Mouse (Mus musculus) limb, embryonic 15.5 days (tissue): ENCODE results near the gene Hps6. TPM values are rescaled to one million over a fixed set of nuclear protein-coding genes. Genes with fewer than 3 reads are reported as not detected.

Experiments used
- ATAC-seq: fragments of 200-750 bp; cut with Nextera tagmentation; 2 replicates; pipeline ENCODE4 v1.8.0; 2017; ENCODE audit warnings: low read depth, moderate TSS enrichment; ENCODE audit not compliant: insufficient number of reproducible peaks, low FRiP score, low TSS enrichment
- H3K27ac ChIP-seq: fragments of 300-500 bp; sonication (generic); 2 replicates; pipeline ENCODE4 v1.5.1; 2015; ENCODE audit warnings: moderate library complexity, mild to moderate bottlenecking, inconsistent platforms
- H3K27me3 ChIP-seq: fragments of 300-500 bp; sonication (generic); 2 replicates; pipeline ENCODE4 v1.6.1; 2015; ENCODE audit warnings: inconsistent platforms
- H3K36me3 ChIP-seq: fragments of 300-500 bp; sonication (generic); 2 replicates; pipeline ENCODE4 v1.6.1; 2015; ENCODE audit warnings: inconsistent platforms
- H3K4me1 ChIP-seq: fragments of 300-500 bp; sonication (generic); 2 replicates; pipeline ENCODE4 v1.6.1; 2015; ENCODE audit warnings: inconsistent platforms
- H3K4me2 ChIP-seq: fragments of 300-500 bp; sonication (generic); 2 replicates; pipeline ENCODE4 v1.6.1; 2015; ENCODE audit warnings: mild to moderate bottlenecking, inconsistent platforms
- H3K4me3 ChIP-seq: fragments of 300-500 bp; sonication (generic); 2 replicates; pipeline ENCODE4 v1.5.1; 2015; ENCODE audit warnings: mild to moderate bottlenecking, inconsistent platforms
- H3K9ac ChIP-seq: fragments of 300-500 bp; sonication (generic); 2 replicates; pipeline ENCODE4 v1.6.1; 2015; ENCODE audit warnings: inconsistent platforms
- H3K9me3 ChIP-seq: fragments of 300-500 bp; sonication (generic); 2 replicates; pipeline ENCODE4 v1.6.1; 2016; ENCODE audit warnings: inconsistent platforms
- WGBS: fragments of 180-500 bp; shearing (Covaris S2); methylation state at CpG from one replicate; pipeline ENCODE4 v1.1.7; 2015; 5-methylcytosine and 5-hydroxymethylcytosine counted together
- polyA plus RNA-seq: library from polyadenylated mRNA; unstranded; fragments of >200 nt; fragmentation: Nextera tagmentation; extraction: Ambion mirVana; gene quantifications from 2 replicates; pipeline ENCODE4 v1.2.1, GENCODE M21; 2015

Gene Hps6
- polyA plus RNA-seq, 1 experiment from 2014 or later: 8.8 TPM

DNA sequence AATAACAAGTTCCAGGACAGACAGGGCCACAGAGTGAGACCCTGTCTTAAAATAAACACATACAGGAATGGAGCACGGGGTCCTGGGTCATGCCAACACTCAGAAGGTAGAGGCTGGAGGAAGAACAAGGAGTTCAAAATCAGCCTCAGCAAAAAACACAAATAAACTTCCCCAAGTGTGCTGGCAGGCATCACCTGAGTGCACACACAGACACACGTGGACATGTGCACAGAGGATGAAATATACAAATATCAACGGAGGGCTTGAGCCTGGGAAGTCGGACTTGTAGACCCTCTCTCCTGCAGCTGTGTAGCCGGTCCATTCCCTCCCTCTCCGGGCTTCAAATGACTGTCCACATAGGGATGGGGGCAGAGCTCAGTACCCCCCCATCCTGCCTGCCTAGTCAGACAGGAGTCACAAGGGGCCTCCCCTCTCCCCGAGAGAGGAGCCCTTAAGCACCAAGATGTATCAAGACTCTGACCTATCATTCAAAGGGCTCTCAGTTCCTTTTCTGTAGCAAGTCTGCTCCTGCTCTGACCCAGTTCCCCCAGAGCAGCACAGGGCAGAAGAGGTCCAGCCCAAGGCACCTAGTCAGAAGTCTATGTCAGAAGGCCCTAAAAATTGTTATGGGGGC lies 38.1 kb downstream of the Hps6 start:
- H3K27ac ChIP-seq: peak overlapping the region; percentile 99
- H3K9ac ChIP-seq: 0 out of 2 replicates have a peak overlapping the region, but pooled peaks have one; percentile 29
- H3K4me2 ChIP-seq: peak overlapping the region; percentile 82
- peaks cover 78% of the 10 kb centered on the region for H3K4me1 ChIP-seq
- 16% methylated on average over 7 of the region's 7 CpGs for WGBS
- no peaks in the 10 kb centered on the region for H3K9me3 ChIP-seq
- peak overlapping the region; percentile 96 for H3K4me3 ChIP-seq
- no peaks in the 10 kb centered on the region; the same call in 1 of the 2 replicates for H3K36me3 ChIP-seq
- no peaks in the 10 kb centered on the region for H3K27me3 ChIP-seq
- no peak for ATAC-seq

DNA sequence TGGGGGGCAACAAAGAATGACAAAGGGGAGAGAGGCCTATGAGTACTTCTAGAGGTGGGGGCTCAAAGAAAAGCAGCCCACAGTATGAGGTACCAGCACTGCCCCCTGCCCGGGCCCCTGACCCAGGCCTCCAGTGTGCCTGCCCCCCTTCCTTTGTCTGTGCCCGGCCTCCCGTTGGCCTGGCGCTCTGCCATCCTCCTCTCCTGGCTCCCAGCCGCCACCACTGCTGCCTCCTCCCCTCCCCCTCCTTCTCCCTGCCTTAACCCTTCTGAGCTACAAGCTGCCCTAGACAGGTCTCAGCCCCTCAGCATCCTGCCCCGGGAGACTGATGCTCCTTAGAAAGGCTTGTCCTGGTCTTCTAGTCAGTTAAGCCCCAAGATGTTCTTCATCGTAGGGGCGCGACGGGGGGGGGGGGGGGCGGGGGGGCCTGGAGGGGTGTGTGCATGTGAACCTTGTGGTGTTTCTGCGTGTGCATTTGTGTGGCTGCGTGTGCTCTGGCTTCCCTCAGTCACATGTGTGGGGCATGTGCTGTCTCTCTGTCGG lies 38.7 kb downstream of the Hps6 start:
- ATAC-seq: peak; percentile 19; the same call in 1 of the 2 replicates
- Histone ChIP-seq H3K36me3 (no peaks in the 10 kb centered on the region), H3K4me1 (peaks cover 76% of the 10 kb centered on the region), H3K27ac (peak overlapping the region; percentile 99), H3K9ac (0 out of 2 replicates have a peak overlapping the region, but pooled peaks have one; percentile 29), H3K9me3 (no peaks in the 10 kb centered on the region), H3K4me2 (peak overlapping the region; percentile 82), H3K4me3 (peak overlapping the region; percentile 96), H3K27me3 (no peaks in the 10 kb centered on the region)
- 1% methylated on average over 13 of the region's 14 CpGs for whole genome bisulfite sequencing

DNA sequence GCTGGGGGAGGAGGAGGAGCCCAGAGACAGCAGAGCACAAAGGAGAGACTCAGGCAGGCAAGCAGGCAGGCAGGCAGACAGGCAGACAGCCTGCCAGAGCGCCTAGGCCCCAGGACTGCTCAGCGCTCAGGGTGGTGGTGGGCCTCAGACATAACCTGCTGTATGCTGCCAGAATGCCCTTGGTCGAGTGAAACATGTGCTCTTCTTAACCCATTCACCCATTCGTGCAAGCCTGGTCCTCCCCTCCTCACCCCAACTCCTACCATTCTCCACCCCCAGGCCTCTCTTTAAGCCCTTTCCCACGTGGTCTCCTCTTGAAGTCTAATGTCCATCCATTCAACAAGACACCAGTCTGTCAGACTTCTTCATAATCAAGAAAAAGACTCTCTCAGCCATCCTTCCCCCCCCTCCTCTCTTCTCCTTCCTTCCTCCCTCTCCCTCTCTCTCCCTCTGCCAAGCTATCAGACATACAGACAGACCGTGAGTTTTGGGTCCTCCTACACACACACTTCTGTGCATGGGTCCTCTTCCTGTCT lies 39.2 kb downstream of the Hps6 start:
- H3K36me3 ChIP-seq: no peaks in the 10 kb centered on the region
- ATAC-seq: no peak
- peak overlapping the region; percentile 82 for H3K4me2 ChIP-seq
- H3K4me3 ChIP-seq: peak overlapping the region; percentile 96
- H3K9ac ChIP-seq: 0 out of 2 replicates have a peak overlapping the region, but pooled peaks have one; percentile 1
- peak overlapping the region; percentile 99 for H3K27ac ChIP-seq
- H3K27me3 ChIP-seq: no peaks in the 10 kb centered on the region
- H3K9me3 ChIP-seq: no peaks in the 10 kb centered on the region
- peaks cover 71% of the 10 kb centered on the region for H3K4me1 ChIP-seq
- WGBS: 3% methylated on average over 6 of the region's 6 CpGs

DNA sequence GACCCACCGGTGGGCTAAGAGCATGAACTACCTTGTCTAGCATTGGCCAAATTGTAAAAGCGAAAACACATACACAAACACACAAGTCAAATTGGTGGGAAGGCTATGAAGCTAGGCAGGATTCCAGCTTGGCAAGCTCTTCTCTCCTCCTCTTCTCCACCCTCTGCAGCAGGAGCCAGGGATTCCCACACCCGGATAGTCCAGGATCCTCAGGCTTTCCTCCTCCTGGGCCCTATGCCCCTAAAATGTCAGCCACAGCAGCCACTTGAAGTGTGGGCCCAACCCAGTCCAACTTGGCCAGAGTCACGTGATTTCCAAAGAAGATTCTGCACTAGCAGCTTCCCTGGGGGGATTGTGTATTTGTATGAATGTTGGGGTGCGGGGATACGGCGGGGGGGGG lies 40.1 kb downstream of the Hps6 start:
- H3K4me3 ChIP-seq: peak overlapping the region; percentile 96
- WGBS: 53% methylated on average over 7 of the region's 7 CpGs
- no peaks in the 10 kb centered on the region for H3K27me3 ChIP-seq
- ATAC-seq: no peak
- H3K4me1 ChIP-seq: peaks cover 62% of the 10 kb centered on the region
- peak overlapping the region; percentile 82 for H3K4me2 ChIP-seq
- peak overlapping the region; percentile 99 for H3K27ac ChIP-seq
- H3K9ac ChIP-seq: no peak overlapping the region
- no peaks in the 10 kb centered on the region for H3K36me3 ChIP-seq
- H3K9me3 ChIP-seq: no peaks in the 10 kb centered on the region

DNA sequence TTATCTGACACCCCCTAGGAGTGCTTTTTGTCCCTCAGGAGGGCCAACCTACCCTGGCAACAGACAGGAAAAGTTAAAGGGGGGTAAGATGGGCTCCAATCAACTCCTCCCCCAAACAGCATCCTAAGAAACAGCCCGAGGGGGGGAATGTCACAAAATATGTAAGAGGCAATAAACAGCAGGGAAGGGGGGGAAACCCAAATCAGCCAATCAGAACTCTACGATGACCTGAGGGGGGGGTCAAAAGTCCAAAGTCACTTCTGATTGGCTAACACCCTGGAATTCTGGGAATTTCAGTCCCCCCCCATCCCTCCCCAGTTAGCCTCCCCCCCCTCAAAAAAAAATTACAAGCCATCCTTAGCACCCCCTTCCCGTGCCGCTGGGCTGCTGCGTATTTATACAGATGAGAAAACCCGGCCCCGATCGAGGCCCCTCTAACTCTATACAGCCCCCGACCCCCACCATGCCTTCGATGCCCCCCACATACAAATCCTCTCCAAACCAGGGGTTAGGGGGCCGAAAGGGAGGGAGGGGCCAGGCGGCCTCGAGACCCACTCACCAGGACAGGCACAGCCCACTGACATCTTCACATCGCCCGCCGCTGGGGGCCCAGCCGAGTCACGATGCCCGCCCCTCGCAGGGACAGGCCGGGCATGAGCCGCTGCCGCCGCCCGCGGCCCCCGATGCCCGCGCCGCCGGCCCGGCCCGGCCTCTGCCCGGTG lies 41.1 kb downstream of the Hps6 start, which contains the start of gene Pprc1:
TSS of gene Pprc1 (plus strand) at position 616 of the 722 bp plus-strand sequence.
- no peaks in the 10 kb centered on the region for H3K9me3 ChIP-seq
- peak; percentile 8; the same call in 1 of the 2 replicates for ATAC-seq

DNA sequence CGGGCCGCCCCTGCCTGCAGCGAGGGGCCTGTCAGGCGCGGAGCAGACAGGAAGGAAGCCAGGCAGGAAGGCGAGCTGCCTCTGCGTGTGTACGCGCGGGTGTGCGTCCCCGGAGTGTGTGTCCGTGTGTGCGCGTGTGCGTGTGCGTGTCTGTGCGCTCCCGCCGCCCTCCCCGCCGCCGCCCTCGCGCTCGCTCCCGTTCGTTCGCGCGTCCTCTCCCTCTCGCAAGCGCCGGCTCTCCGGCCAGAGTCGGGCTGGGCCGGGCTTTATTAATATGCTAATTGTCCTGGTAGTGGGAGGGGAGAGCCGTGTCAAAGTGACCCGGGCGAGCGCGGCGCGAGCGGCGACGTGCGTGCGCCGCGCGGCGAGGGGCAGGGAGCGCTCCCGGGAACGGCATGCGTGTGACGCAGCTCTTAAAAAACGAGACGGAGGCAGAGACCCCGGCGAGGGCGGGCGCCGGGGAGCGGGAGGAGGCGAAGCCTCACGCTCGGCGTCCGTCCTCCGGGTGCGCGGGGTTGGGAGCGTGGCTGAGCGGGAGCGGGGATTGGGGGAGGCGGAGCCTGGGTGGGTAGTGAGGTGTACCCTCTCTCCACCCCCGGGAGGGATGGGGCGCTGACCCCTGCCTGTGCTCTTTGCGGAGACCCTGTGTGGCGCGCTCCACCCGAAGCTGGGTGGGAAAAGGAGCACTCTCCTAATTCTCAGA lies 41.8 kb downstream of the Hps6 start, which contains the start of gene Ldb1:
TSS of gene Ldb1 (minus strand) at position 222 of the 703 bp plus-strand sequence.
- peak; percentile 73 for ATAC-seq
- Histone ChIP-seq H3K4me3 (peak within 1 kb of the TSS; percentile 96), H3K9ac (peak within 1 kb of the TSS; percentile 97), H3K4me1 (peaks cover 55% of the 10 kb centered on the region), H3K9me3 (no peaks in the 10 kb centered on the region), H3K27me3 (no peaks in the 10 kb centered on the region), H3K27ac (peak within 1 kb of the TSS; percentile 99), H3K4me2 (peak within 1 kb of the TSS; percentile 82), H3K36me3 (no peaks in the 10 kb centered on the region)
- 1% methylated on average over 82 of the region's 84 CpGs for WGBS

More for the DNA sequence above, 41.1 kb downstream of the Hps6 start, which contains the start of gene Pprc1:
- H3K4me2 ChIP-seq: peak within 1 kb of the TSS; percentile 82
- no peaks in the 10 kb centered on the region for H3K27me3 ChIP-seq
- no peaks in the 10 kb centered on the region for H3K36me3 ChIP-seq
- H3K4me1 ChIP-seq: peaks cover 61% of the 10 kb centered on the region
- under 1% methylated on average over 32 of the region's 34 CpGs for whole genome bisulfite sequencing
- H3K27ac ChIP-seq: peak within 1 kb of the TSS; percentile 99
- peak within 1 kb of the TSS; percentile 96 for H3K4me3 ChIP-seq
- peak within 1 kb of the TSS; percentile 97 for H3K9ac ChIP-seq

DNA sequence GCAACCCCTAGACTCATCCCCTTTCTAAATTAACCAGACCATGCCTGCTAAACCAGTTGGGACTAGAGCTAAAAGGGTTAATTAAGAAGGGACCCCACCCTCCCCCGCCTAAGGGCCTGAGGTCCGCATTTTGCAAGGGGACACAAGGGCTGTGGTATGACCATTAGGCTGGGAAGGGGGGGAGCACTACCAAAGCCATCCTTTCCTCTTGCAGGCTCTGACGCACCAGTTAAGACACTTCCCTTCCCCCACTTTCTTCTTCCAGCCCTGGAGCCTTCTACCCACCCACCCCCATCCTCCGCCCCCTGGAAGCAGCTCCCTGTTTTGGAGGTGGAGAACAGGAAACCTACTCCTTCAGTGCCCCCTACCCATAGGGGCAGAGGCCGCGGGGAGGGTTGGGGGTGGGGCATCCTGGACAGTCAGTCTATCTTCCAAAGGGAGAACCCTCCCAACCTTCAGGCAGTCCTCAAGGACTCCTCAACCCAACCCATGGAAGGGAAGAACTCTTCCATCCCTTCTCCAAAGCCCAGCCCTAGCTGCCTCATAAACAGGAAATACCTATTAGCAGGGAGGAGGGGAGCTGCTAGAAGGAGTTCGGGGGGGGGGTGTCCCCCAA lies 42.5 kb downstream of the Hps6 start:
- Histone ChIP-seq H3K27me3 (no peaks in the 10 kb centered on the region), H3K9ac (peak overlapping the region; percentile 97), H3K27ac (peak overlapping the region; percentile 99), H3K36me3 (no peaks in the 10 kb centered on the region), H3K4me3 (peak overlapping the region; percentile 96), H3K4me2 (peak overlapping the region; percentile 82), H3K9me3 (no peaks in the 10 kb centered on the region), H3K4me1 (peaks cover 49% of the 10 kb centered on the region)
- under 1% methylated on average over 7 of the region's 7 CpGs for WGBS
- ATAC-seq: peak; percentile 36

DNA sequence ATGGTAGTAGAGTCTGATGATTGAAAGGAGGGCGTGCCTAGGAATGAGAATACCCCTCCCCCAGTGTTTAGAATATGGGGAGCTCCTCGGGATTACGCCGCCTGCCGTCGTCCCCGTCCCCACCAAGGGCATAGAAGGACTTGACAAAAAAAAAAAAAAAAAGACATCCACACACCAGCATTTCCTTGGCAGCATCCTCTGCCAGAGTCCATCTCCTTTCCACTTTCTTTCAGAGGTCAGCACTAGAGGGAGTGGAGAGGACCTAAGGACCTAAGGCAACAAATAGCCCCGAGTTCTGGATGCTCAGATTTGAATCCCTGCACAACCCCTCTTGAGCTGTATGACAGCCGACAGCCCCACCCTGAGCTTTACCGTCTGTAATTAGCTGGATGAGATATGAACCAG lies 43.3 kb downstream of the Hps6 start:
- ATAC-seq: no peak
- Histone ChIP-seq H3K9me3 (no peaks in the 10 kb centered on the region), H3K4me1 (peaks cover 41% of the 10 kb centered on the region), H3K9ac (no peak overlapping the region), H3K27ac (peak overlapping the region; percentile 99), H3K4me3 (peak overlapping the region; percentile 96; the same call in 1 of the 2 replicates), H3K4me2 (peak overlapping the region; percentile 82), H3K36me3 (no peaks in the 10 kb centered on the region), H3K27me3 (no peaks in the 10 kb centered on the region)
- WGBS: 9% methylated on average over 10 of the region's 10 CpGs

DNA sequence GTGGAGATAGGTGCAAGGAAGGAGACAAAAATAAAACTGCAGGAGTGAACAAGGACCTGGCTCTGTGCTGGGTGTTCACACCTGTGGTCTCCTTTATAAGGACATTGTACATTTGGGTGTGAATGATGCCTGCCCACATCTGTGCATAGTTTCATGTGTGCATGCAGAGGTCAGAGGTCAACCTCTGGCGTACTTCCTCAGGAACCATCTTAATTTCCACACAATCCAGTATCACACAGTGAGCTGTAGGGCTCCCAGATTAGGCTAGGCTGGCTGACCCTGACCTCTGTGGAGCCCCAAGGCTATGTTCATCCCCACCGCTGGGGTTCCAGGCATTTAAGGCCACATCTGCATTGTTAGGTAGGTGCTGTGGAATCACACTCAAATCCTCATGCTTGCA lies 44.1 kb downstream of the Hps6 start:
- Histone ChIP-seq H3K27me3 (no peaks in the 10 kb centered on the region), H3K4me2 (no peak overlapping the region), H3K4me1 (peaks cover 33% of the 10 kb centered on the region), H3K27ac (no peak overlapping the region), H3K9me3 (no peaks in the 10 kb centered on the region), H3K9ac (no peak overlapping the region), H3K36me3 (no peaks in the 10 kb centered on the region), H3K4me3 (no peak overlapping the region)
- 38% methylated on average over 2 of the region's 2 CpGs for WGBS
- no peak for ATAC-seq

DNA sequence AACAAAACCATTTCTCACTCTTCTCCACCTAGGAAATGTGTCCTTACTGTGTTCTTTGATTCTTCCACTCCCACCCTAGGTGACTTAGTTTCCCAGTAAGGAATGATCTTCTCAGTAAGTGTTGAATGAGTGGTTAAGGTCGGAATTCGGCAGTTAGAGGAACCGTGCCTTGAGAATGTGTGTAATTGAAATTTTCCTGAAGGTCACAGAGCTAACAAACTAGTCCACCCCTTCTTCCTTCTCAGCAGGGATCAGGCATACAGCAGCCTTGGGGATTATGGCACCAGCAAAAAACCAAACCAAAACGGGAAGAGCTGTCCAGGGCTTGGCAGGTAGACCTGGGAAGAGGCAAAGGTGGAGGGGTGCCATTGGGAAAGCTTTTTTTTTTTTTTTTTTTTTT lies 45.8 kb downstream of the Hps6 start:
- 61% methylated on average over 4 of the region's 4 CpGs for WGBS
- ATAC-seq: no peak

DNA sequence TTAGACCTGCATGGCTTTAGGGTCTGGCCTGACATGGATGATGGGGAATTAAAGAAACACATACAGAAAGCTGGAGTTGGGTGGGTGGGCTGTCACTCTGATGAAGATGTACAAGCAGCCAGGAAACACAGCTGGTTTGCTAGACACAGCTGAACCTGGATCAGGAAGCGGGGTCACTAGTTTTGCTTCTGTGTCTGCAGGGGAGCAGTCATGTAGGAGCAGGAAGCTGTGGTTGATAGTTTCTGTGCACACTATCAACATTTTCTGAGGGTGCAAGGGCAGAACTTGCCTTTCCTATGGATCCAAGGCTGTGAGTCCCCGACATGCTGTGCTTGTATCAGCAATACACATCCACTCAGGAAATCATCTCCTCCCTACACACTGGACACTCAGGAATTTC lies 47.2 kb downstream of the Hps6 start:
- Histone ChIP-seq H3K9me3 (no peaks in the 10 kb centered on the region), H3K4me2 (no peak overlapping the region), H3K36me3 (no peaks in the 10 kb centered on the region), H3K4me1 (peaks cover 13% of the 10 kb centered on the region), H3K9ac (no peak overlapping the region), H3K27me3 (no peaks in the 10 kb centered on the region), H3K27ac (no peak overlapping the region), H3K4me3 (no peak overlapping the region)
- 64% methylated on average over 2 of the region's 2 CpGs for WGBS
- no peak for ATAC-seq

More for the DNA sequence above, 45.8 kb downstream of the Hps6 start:
- H3K4me1 ChIP-seq: peaks cover 16% of the 10 kb centered on the region
- no peaks in the 10 kb centered on the region for H3K36me3 ChIP-seq
- H3K9ac ChIP-seq: no peak overlapping the region
- no peak overlapping the region for H3K4me2 ChIP-seq
- H3K27me3 ChIP-seq: no peaks in the 10 kb centered on the region
- H3K27ac ChIP-seq: no peak overlapping the region
- no peaks in the 10 kb centered on the region for H3K9me3 ChIP-seq
- no peak overlapping the region for H3K4me3 ChIP-seq
